Mouse (Mus musculus) T-helper 17 cell (primary cell): ENCODE measurements at regions not wholly inside any gene's neighbourhood (a gene's known extent, or its start where the extent isn't known, plus 50 kb on each side); places are given as distances from the start of the nearest gene placed in this dataset.

Experiments
- in situ Hi-C, 2 experiments: fragments of 300-600 bp; cut with MboI, MseI; formaldehyde crosslinking; loops; 1 replicate in 1 of 2; 2 replicates in 1 of 2; pipeline ENCODE4 v1.15.1; 2025; ENCODE audit warnings: high pct_unique_total_duplicates in 2 of 2

- in situ Hi-C loops: loop anchor here in 1 of 2 experiments (5.0 to 25.0 kb wide), 2 partner anchors 537 to 1178 kb away; no protein-coding TSS in a partner anchor
Measured at GRCm38 (mm10) chrX:97434327-97434726, 57.3 kb upstream of the Eda2r start.

DNA sequence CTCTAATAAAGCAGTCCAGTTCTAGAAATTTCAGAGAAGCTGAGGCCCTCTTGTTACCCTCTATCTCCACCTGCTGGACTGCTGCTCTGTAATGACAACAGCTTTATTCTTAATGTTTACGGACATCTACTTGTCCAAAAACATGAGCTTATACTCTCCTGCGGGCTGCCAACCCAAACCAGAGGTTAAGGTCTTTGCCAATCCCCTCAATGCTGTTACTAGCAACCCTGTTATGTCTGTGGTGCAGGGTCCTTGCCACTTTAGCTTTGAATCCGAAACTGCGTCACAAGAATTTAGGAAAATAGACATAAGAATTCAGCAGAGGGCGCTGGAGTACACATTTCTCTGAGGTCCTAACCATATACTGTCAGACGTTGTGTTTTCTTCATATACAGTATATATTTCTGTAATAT, 54.4 kb upstream of the Eda2r start:
- in situ Hi-C loops: loop anchor here in 1 of 2 experiments (5.0 to 25.0 kb wide), 2 partner anchors 534 to 1181 kb away; no protein-coding TSS in a partner anchor
